Comparison of ENCODE assay signal across 17 mouse cellular contexts in the genomic region with DNA sequence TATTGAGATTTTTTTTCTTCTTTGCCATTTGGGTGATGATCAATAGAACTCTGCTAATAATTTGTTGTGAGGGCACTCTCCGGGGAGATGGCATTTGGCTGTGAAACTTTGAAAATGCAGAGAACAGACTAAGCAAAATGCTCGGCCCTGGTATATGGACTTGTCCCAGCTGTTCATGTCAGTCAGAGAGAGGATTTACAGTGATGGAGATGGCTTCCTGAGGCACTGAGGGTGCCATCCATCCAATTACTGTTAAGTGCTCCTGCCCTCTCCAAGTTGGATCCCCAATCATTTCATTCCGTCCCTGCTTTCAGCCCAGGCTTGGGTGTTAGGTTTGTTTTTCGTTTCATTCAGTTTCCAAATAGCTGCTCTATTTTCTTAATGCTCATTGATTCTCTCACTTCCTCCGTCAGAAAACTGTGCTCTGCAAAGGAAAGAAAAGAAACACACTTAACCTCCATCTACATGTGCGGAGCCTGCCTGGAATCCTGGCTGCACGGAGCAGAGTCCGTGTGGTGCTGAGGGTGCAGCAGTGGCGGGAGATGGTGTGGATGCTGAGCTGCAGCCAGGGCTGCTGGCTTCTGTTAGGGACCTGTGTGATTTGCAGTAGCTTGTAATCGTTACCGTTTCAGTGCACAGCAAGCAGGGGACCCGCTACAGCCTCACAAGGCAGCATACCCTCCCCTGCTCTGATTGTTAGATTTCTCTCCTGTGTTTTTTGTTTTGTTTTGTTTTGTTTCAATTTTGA.
DNase-seq lines count a peak whose midpoint lies in the region; ATAC-seq and TF ChIP-seq lines count a peak whose summit lies in the region.
"Had no signal": no experiment of that assay in that cellular context is flagged by ENCODE, and none has a peak within 500 bp of the region (broad histone marks: within the 10 kb centered on the region; RNA-seq: fewer than 3 reads in every experiment).

No protein-coding gene starts in this region.

- H3K27me3 ChIP-seq in forebrain, embryonic 15.5 days, result no peaks in the 10 kb centered on the region
- H3K27me3 ChIP-seq in limb, embryonic 11.5 days (ENCODE audit: control insufficient read depth, insufficient read depth, low read length), result no peaks in the 10 kb centered on the region
- H3K27me3 ChIP-seq in neural tube, embryonic 14.5 days (ENCODE audit: control insufficient read depth, insufficient read depth, low read length), result no peaks in the 10 kb centered on the region
- H3K27me3 ChIP-seq: CH12.LX; embryonic facial prominence, embryonic 12.5 days had no signal

- DNase-seq in layer of hippocampus, adult 2 months (ENCODE audit: low spot score in 2 of 2), result no peak
- no peak for DNase-seq in layer of hippocampus, postnatal 36 days
- peak; percentile 24 for DNase-seq in limb, embryonic 11.5 days (ENCODE audit: low spot score)
- DNase-seq in urinary bladder, postnatal 25 days (ENCODE audit: low spot score), result no peak
- no peak for DNase-seq in lung, postnatal 25 days (ENCODE audit: low spot score)
- DNase-seq: adrenal gland, postnatal 10 days; heart, adult 18-20 months; kidney, postnatal 36 days; lung, postnatal 4 days; right cerebral cortex, postnatal 14 days; thymus, postnatal 36 days had no signal

- TF ChIP-seq CTCF in layer of hippocampus, adult 2 months (conservative IDR thresholded peaks at IDR 0.05), result no peak

- H3K27ac ChIP-seq in layer of hippocampus, adult 2 months, result peak overlapping the region; percentile 24; the same call in 1 of the 2 replicates
- H3K27ac ChIP-seq in forebrain, embryonic 15.5 days (replicated peaks), result 0 out of 2 replicates have a peak overlapping the region, but pooled peaks have one; percentile 12
- H3K27ac ChIP-seq in limb, embryonic 11.5 days (replicated peaks; ENCODE audit: low read depth, low read length), result no peak overlapping the region
- H3K27ac ChIP-seq in neural tube, embryonic 14.5 days (ENCODE audit: low read depth, low read length), result peak overlapping the region; percentile 65
- H3K27ac ChIP-seq: embryonic facial prominence, embryonic 12.5 days; left cerebral cortex, adult 2 months; liver, embryonic 14.5 days had no signal

- peak overlapping the region; percentile 26 for H3K4me3 ChIP-seq in layer of hippocampus, adult 2 months
- H3K4me3 ChIP-seq in forebrain, embryonic 15.5 days, result no peak overlapping the region
- no peak overlapping the region for H3K4me3 ChIP-seq in limb, embryonic 11.5 days (ENCODE audit: low read depth, low read length)
- no peak overlapping the region for H3K4me3 ChIP-seq in neural tube, embryonic 14.5 days (ENCODE audit: low read depth, low read length)
- H3K4me3 ChIP-seq: embryonic facial prominence, embryonic 12.5 days; left cerebral cortex, adult 2 months had no signal

- H3K4me1 ChIP-seq in forebrain, embryonic 15.5 days, result peaks cover 17% of the 10 kb centered on the region
- no peaks in the 10 kb centered on the region for H3K4me1 ChIP-seq in limb, embryonic 11.5 days (ENCODE audit: control insufficient read depth, insufficient read depth, low read length)
- H3K4me1 ChIP-seq in neural tube, embryonic 14.5 days (ENCODE audit: control insufficient read depth, insufficient read depth, low read length), result peaks cover 32% of the 10 kb centered on the region
- H3K4me1 ChIP-seq: embryonic facial prominence, embryonic 12.5 days had no signal

- H3K9ac ChIP-seq in forebrain, embryonic 15.5 days (replicated peaks), result no peak overlapping the region
- H3K9ac ChIP-seq in limb, embryonic 11.5 days (ENCODE audit: low read length), result no peak overlapping the region
- 0 out of 2 replicates have a peak overlapping the region, but pooled peaks have one; percentile 8 for H3K9ac ChIP-seq in neural tube, embryonic 14.5 days (replicated peaks; ENCODE audit: low read depth, low read length)
- H3K9ac ChIP-seq: embryonic facial prominence, embryonic 12.5 days; liver, embryonic 14.5 days had no signal

- H3K36me3 ChIP-seq in forebrain, embryonic 15.5 days, result no peaks in the 10 kb centered on the region
- H3K36me3 ChIP-seq in limb, embryonic 11.5 days (ENCODE audit: control insufficient read depth, insufficient read depth, low read length), result no peaks in the 10 kb centered on the region
- H3K36me3 ChIP-seq in neural tube, embryonic 14.5 days (ENCODE audit: control insufficient read depth, insufficient read depth, low read length), result no peaks in the 10 kb centered on the region
- H3K36me3 ChIP-seq: embryonic facial prominence, embryonic 12.5 days had no signal

- 0 out of 2 replicates have a peak overlapping the region, but pooled peaks have one; percentile 10 for H3K4me2 ChIP-seq in forebrain, embryonic 15.5 days (replicated peaks)
- no peak overlapping the region for H3K4me2 ChIP-seq in limb, embryonic 11.5 days (ENCODE audit: low read depth, severe bottlenecking)
- peak overlapping the region; percentile 1; the same call in 1 of the 2 replicates for H3K4me2 ChIP-seq in neural tube, embryonic 14.5 days (ENCODE audit: low read depth, low read length)
- H3K4me2 ChIP-seq: embryonic facial prominence, embryonic 12.5 days had no signal

- H3K9me3 ChIP-seq in forebrain, embryonic 15.5 days, result no peaks in the 10 kb centered on the region
- H3K9me3 ChIP-seq in limb, embryonic 11.5 days (ENCODE audit: control insufficient read depth, low read length), result no peaks in the 10 kb centered on the region
- H3K9me3 ChIP-seq in neural tube, embryonic 14.5 days (ENCODE audit: control insufficient read depth, low read length), result no peaks in the 10 kb centered on the region
- H3K9me3 ChIP-seq: embryonic facial prominence, embryonic 12.5 days had no signal

- ATAC-seq in forebrain, embryonic 15.5 days (replicated peaks), result 0 out of 2 replicates have a peak, but pooled peaks have one; percentile 26
- no peak for ATAC-seq in limb, embryonic 11.5 days (ENCODE audit: insufficient number of reproducible peaks, low FRiP score, low TSS enrichment, low read depth)
- ATAC-seq in neural tube, embryonic 14.5 days (ENCODE audit: low read depth), result peak; percentile 69; the same call in 1 of the 2 replicates

- 24% methylated on average over 12 of the region's 12 CpGs for WGBS in forebrain, embryonic 15.5 days
- WGBS in limb, embryonic 11.5 days, result 29% methylated on average over 12 of the region's 12 CpGs
- WGBS in neural tube, embryonic 14.5 days, result 10% methylated on average over 12 of the region's 12 CpGs
